Mouse (Mus musculus) midbrain, embryonic 13.5 days (tissue): Measurements from ENCODE around the gene 4933415F23Rik. TPM values are rescaled to one million over a fixed set of nuclear protein-coding genes. Genes with fewer than 3 reads are reported as not detected.
"Not testable (repeated sequence)": the region's sequence is repeated elsewhere in the genome, so short reads cannot be mapped to it uniquely, and the experiment has no call there.

Experiments used
- ATAC-seq: fragments of 200-750 bp; cut with Nextera tagmentation; 2 replicates; pipeline ENCODE4 v1.8.0; 2017; ENCODE audit warnings: mild to moderate bottlenecking, moderate TSS enrichment, moderate library complexity
- H3K27ac ChIP-seq: fragments of 300-500 bp; sonication (generic); 2 replicates; pipeline ENCODE4 v1.5.1; 2015; ENCODE audit warnings: inconsistent platforms, mild to moderate bottlenecking, moderate library complexity
- H3K27me3 ChIP-seq: fragments of 300-500 bp; sonication (generic); 2 replicates; pipeline ENCODE4 v1.6.1; 2015; ENCODE audit warnings: mild to moderate bottlenecking, inconsistent platforms
- H3K36me3 ChIP-seq: fragments of 300-500 bp; sonication (generic); 2 replicates; pipeline ENCODE4 v1.6.1; 2015; ENCODE audit warnings: mild to moderate bottlenecking, inconsistent platforms
- H3K4me1 ChIP-seq: fragments of 300-500 bp; sonication (generic); replicated peaks from 2 replicates; pipeline ENCODE4 v1.6.1; 2015; ENCODE audit warnings: inconsistent platforms
- H3K4me2 ChIP-seq: fragments of 300-500 bp; sonication (generic); replicated peaks from 2 replicates; pipeline ENCODE4 v1.6.1; 2015; ENCODE audit warnings: moderate library complexity, mild to moderate bottlenecking, inconsistent platforms
- H3K4me3 ChIP-seq: fragments of 300-500 bp; sonication (generic); replicated peaks from 2 replicates; pipeline ENCODE4 v1.5.1; 2015; ENCODE audit warnings: mild to moderate bottlenecking, inconsistent platforms
- H3K9ac ChIP-seq: fragments of 300-500 bp; sonication (generic); replicated peaks from 2 replicates; pipeline ENCODE4 v1.6.1; 2015; ENCODE audit warnings: mild to moderate bottlenecking, inconsistent platforms
- H3K9me3 ChIP-seq: fragments of 300-500 bp; sonication (generic); 2 replicates; pipeline ENCODE4 v1.6.1; 2016; ENCODE audit warnings: mild to moderate bottlenecking, inconsistent platforms
- whole genome bisulfite sequencing: fragments of 180-500 bp; shearing (Covaris S2); methylation state at CpG from one replicate; pipeline ENCODE4 v1.1.7; 2015; 5-methylcytosine and 5-hydroxymethylcytosine counted together
- polyA plus RNA-seq: library from polyadenylated mRNA; unstranded; fragments of >200 nt; fragmentation: Nextera tagmentation; extraction: Ambion mirVana; gene quantifications from 2 replicates; pipeline ENCODE4 v1.2.1, GENCODE M21; 2015

4933415F23Rik gene
- 0.08 and 0.18 TPM in 2 replicates for polyA plus RNA-seq

- Histone ChIP-seq H3K27ac (no peak within 1 kb of the TSS), H3K9me3 (no peaks in the 10 kb centered on the region), H3K4me2 (no peak within 1 kb of the TSS), H3K4me1 (no peaks in the 10 kb centered on the region), H3K27me3 (no peaks in the 10 kb centered on the region), H3K9ac (no peak within 1 kb of the TSS), H3K36me3 (no peaks in the 10 kb centered on the region), H3K4me3 (no peak within 1 kb of the TSS)
- WGBS, result 95% methylated on average over 20 of the region's 20 CpGs
- ATAC-seq, result no peak
Observed at GRCm38 (mm10) chr1:23102021-23102420, at the start of gene 4933415F23Rik. Gene 4933415F23Rik (minus strand): TSS chr1:23102253.

GRCm38 (mm10) chr1:23151722-23152121, 49.7 kb upstream of the 4933415F23Rik start:
- Histone ChIP-seq H3K4me2 (no peak overlapping the region), H3K4me1 (no peaks in the 10 kb centered on the region), H3K27me3 (no peaks in the 10 kb centered on the region), H3K4me3 (no peak overlapping the region), H3K36me3 (no peaks in the 10 kb centered on the region), H3K9ac (no peak overlapping the region), H3K9me3 (no peaks in the 10 kb centered on the region), H3K27ac (no peak overlapping the region)
- ATAC-seq, result no peak
- 85% methylated on average over 1 of the region's 1 CpGs for WGBS

- 72% methylated on average over 5 of the region's 5 CpGs for WGBS
- H3K4me2 ChIP-seq, result no peak overlapping the region
- H3K4me1 ChIP-seq, result no peaks in the 10 kb centered on the region
- H3K9ac ChIP-seq, result no peak overlapping the region
- H3K27ac ChIP-seq, result no peak overlapping the region
- ATAC-seq, result no peak
- no peaks in the 10 kb centered on the region for H3K36me3 ChIP-seq
- H3K27me3 ChIP-seq, result no peaks in the 10 kb centered on the region
- H3K9me3 ChIP-seq, result 0 out of 2 replicates have a peak, but pooled peaks cover 3% of the 10 kb centered on the region
- H3K4me3 ChIP-seq, result no peak overlapping the region
Observed at GRCm38 (mm10) chr1:23146198-23146873, 44.3 kb upstream of the 4933415F23Rik start.

- no peak overlapping the region for H3K4me2 ChIP-seq
- WGBS, result 79% methylated on average over 10 of the region's 10 CpGs
- 0 out of 2 replicates have a peak, but pooled peaks have one; percentile 55 for ATAC-seq
Observed at GRCm38 (mm10) chr1:23141121-23141811, 39.2 kb upstream of the 4933415F23Rik start.

GRCm38 (mm10) chr1:23140530-23140929, 38.5 kb upstream of the 4933415F23Rik start:
- H3K36me3 ChIP-seq, H3K4me3 ChIP-seq, H3K4me1 ChIP-seq, H3K4me2 ChIP-seq, H3K9ac ChIP-seq, H3K27ac ChIP-seq, ATAC-seq, H3K27me3 ChIP-seq, H3K9me3 ChIP-seq: not testable (repeated sequence)
- 0% methylated on average over 1 of the region's 1 CpGs for WGBS

More at GRCm38 (mm10) chr1:23141121-23141811, 39.2 kb upstream of the 4933415F23Rik start:
- H3K27me3 ChIP-seq, result no peaks in the 10 kb centered on the region
- H3K4me3 ChIP-seq, result no peak overlapping the region
- no peaks in the 10 kb centered on the region for H3K4me1 ChIP-seq
- no peak overlapping the region for H3K9ac ChIP-seq
- 0 out of 2 replicates have a peak, but pooled peaks cover 3% of the 10 kb centered on the region for H3K9me3 ChIP-seq
- no peak overlapping the region for H3K27ac ChIP-seq
- no peaks in the 10 kb centered on the region for H3K36me3 ChIP-seq

GRCm38 (mm10) chr1:23120901-23121300, 18.8 kb upstream of the 4933415F23Rik start:
- Histone ChIP-seq H3K4me3 (no peak overlapping the region), H3K9me3 (no peaks in the 10 kb centered on the region), H3K36me3 (no peaks in the 10 kb centered on the region), H3K9ac (no peak overlapping the region), H3K27me3 (no peaks in the 10 kb centered on the region), H3K4me1 (no peaks in the 10 kb centered on the region), H3K27ac (no peak overlapping the region), H3K4me2 (no peak overlapping the region)
- ATAC-seq, result no peak
- WGBS, result 75% methylated on average over 4 of the region's 4 CpGs

- Histone ChIP-seq H3K27me3 (no peaks in the 10 kb centered on the region), H3K9me3 (no peaks in the 10 kb centered on the region), H3K4me2 (no peak overlapping the region), H3K27ac (no peak overlapping the region), H3K9ac (no peak overlapping the region), H3K4me3 (no peak overlapping the region), H3K4me1 (no peaks in the 10 kb centered on the region), H3K36me3 (no peaks in the 10 kb centered on the region)
- 67% methylated on average over 4 of the region's 4 CpGs for WGBS
- no peak for ATAC-seq
Observed at GRCm38 (mm10) chr1:23119406-23119805, 17.4 kb upstream of the 4933415F23Rik start.

GRCm38 (mm10) chr1:23117423-23117822, 15.4 kb upstream of the 4933415F23Rik start:
- Histone ChIP-seq H3K27ac (no peak overlapping the region), H3K4me2 (no peak overlapping the region), H3K4me3 (no peak overlapping the region), H3K9ac (no peak overlapping the region), H3K27me3 (no peaks in the 10 kb centered on the region), H3K36me3 (no peaks in the 10 kb centered on the region), H3K4me1 (no peaks in the 10 kb centered on the region), H3K9me3 (no peaks in the 10 kb centered on the region)
- no peak for ATAC-seq
- WGBS, result 83% methylated on average over 3 of the region's 3 CpGs

- no peak overlapping the region for H3K27ac ChIP-seq
- 86% methylated on average over 1 of the region's 1 CpGs for WGBS
- H3K27me3 ChIP-seq, result no peaks in the 10 kb centered on the region
- H3K9ac ChIP-seq, result no peak overlapping the region
- H3K36me3 ChIP-seq, result no peaks in the 10 kb centered on the region
- no peak for ATAC-seq
- H3K9me3 ChIP-seq, result no peaks in the 10 kb centered on the region
- H3K4me1 ChIP-seq, result no peaks in the 10 kb centered on the region
- H3K4me2 ChIP-seq, result no peak overlapping the region
- no peak overlapping the region for H3K4me3 ChIP-seq
Observed at GRCm38 (mm10) chr1:23109191-23109590, 7.1 kb upstream of the 4933415F23Rik start.

- H3K4me1 ChIP-seq, result no peaks in the 10 kb centered on the region
- H3K4me2 ChIP-seq, result no peak overlapping the region
- H3K9me3 ChIP-seq, result no peaks in the 10 kb centered on the region
- no peak for ATAC-seq
- H3K27me3 ChIP-seq, result no peaks in the 10 kb centered on the region
- H3K36me3 ChIP-seq, result no peaks in the 10 kb centered on the region
- WGBS, result 90% methylated on average over 4 of the region's 4 CpGs
- no peak overlapping the region for H3K4me3 ChIP-seq
- H3K9ac ChIP-seq, result no peak overlapping the region
- no peak overlapping the region for H3K27ac ChIP-seq
Observed at GRCm38 (mm10) chr1:23102881-23103280, 828 bp upstream of the 4933415F23Rik start.

GRCm38 (mm10) chr1:23099791-23100190, 2.3 kb downstream of the 4933415F23Rik start:
- Histone ChIP-seq H3K4me2 (no peak overlapping the region), H3K9ac (no peak overlapping the region), H3K9me3 (no peaks in the 10 kb centered on the region), H3K4me1 (no peaks in the 10 kb centered on the region), H3K27me3 (no peaks in the 10 kb centered on the region), H3K4me3 (no peak overlapping the region), H3K36me3 (no peaks in the 10 kb centered on the region), H3K27ac (no peak overlapping the region)
- no peak for ATAC-seq
- WGBS, result 87% methylated on average over 1 of the region's 1 CpGs

GRCm38 (mm10) chr1:23098451-23098850, 3.6 kb downstream of the 4933415F23Rik start:
- no peaks in the 10 kb centered on the region for H3K27me3 ChIP-seq
- H3K4me1 ChIP-seq, result no peaks in the 10 kb centered on the region
- no peak overlapping the region for H3K27ac ChIP-seq
- H3K4me3 ChIP-seq, result no peak overlapping the region
- no peaks in the 10 kb centered on the region for H3K9me3 ChIP-seq
- no peak for ATAC-seq
- no peak overlapping the region for H3K9ac ChIP-seq
- no peak overlapping the region for H3K4me2 ChIP-seq
- no peaks in the 10 kb centered on the region for H3K36me3 ChIP-seq
- 96% methylated on average over 2 of the region's 2 CpGs for WGBS
